Mouse (Mus musculus) ES-Bruce4 (cell line): ENCODE results near the gene Atp6v1fnb. TPM values are rescaled to one million over a fixed set of nuclear protein-coding genes. Genes with fewer than 3 reads are reported as not detected.

Experiments
- H3K27ac ChIP-seq: 2 replicates; pipeline ENCODE4 v1.5.1; 2012; ENCODE audit warnings: low read length, inconsistent platforms; ENCODE audit not compliant: insufficient read depth
- H3K27me3 ChIP-seq: 2 replicates; pipeline ENCODE4 v1.6.1; 2012; ENCODE audit warnings: mild to moderate bottlenecking, low read length, inconsistent platforms; ENCODE audit not compliant: control insufficient read depth, poor library complexity, insufficient read depth, severe bottlenecking
- H3K36me3 ChIP-seq: 2 replicates; pipeline ENCODE4 v1.6.1; 2012; ENCODE audit warnings: inconsistent platforms, mild to moderate bottlenecking, low read length, moderate library complexity; ENCODE audit not compliant: control insufficient read depth, poor library complexity, insufficient read depth, severe bottlenecking
- H3K4me1 ChIP-seq: one replicate; pipeline ENCODE4 v1.8.1; 2011; ENCODE audit warnings: low read length; ENCODE audit not compliant: control insufficient read depth, insufficient read depth
- H3K4me3 ChIP-seq: 2 replicates; pipeline ENCODE4 v1.5.1; 2011; ENCODE audit warnings: low read depth, mild to moderate bottlenecking, low read length
- H3K9ac ChIP-seq: 2 replicates; pipeline ENCODE4 v1.6.1; 2012; ENCODE audit warnings: low read depth, mild to moderate bottlenecking, inconsistent platforms; ENCODE audit not compliant: poor library complexity, severe bottlenecking
- H3K9me3 ChIP-seq: replicated peaks from 2 replicates; pipeline ENCODE4 v1.6.1; 2012; ENCODE audit warnings: mild to moderate bottlenecking, low read length, inconsistent platforms; ENCODE audit not compliant: control insufficient read depth, poor library complexity, insufficient read depth, severe bottlenecking
- CTCF ChIP-seq: IDR thresholded peaks from one replicate; pipeline ENCODE4 v1.8.1; 2011; ENCODE audit warnings: low read depth, low read length
- EP300 ChIP-seq: IDR thresholded peaks from 2 replicates; pipeline ENCODE4 v1.6.1; 2011; ENCODE audit warnings: low read depth, low read length; ENCODE audit not compliant: insufficient read depth
- POLR2A ChIP-seq: IDR thresholded peaks from one replicate; pipeline ENCODE4 v1.8.1; 2011; ENCODE audit warnings: low read length; ENCODE audit not compliant: insufficient read depth
- polyA plus RNA-seq: library from polyadenylated mRNA; stranded (reverse); fragments of >200 nt; gene quantifications from 2 replicates; pipeline ENCODE4 v1.2.4, GENCODE M21; 2011; ENCODE audit warnings: low read depth; ENCODE audit not compliant: missing spikeins, insufficient read depth, insufficient read length

The Atp6v1fnb gene
- polyA plus RNA-seq, 1 experiment, result 0.90 TPM

GRCm38 (mm10) chr6:29473941-29474691, 2.9 kb downstream of the Atp6v1fnb start:
- Histone ChIP-seq H3K27me3 (no peaks in the 10 kb centered on the region), H3K9me3 (no peaks in the 10 kb centered on the region), H3K9ac (peak overlapping the region; percentile 43), H3K27ac (no peak overlapping the region), H3K36me3 (peaks cover 4% of the 10 kb centered on the region; the same call in 1 of the 2 replicates), H3K4me3 (peak overlapping the region; percentile 64), H3K4me1 (no peaks in the 10 kb centered on the region)
- TF ChIP-seq EP300 (no peak), POLR2A (no peak), CTCF (no peak)

GRCm38 (mm10) chr6:29474736-29475135, 3.5 kb downstream of the Atp6v1fnb start:
- Histone ChIP-seq H3K4me3 (no peak overlapping the region), H3K9ac (0 out of 2 replicates have a peak overlapping the region, but pooled peaks have one; percentile 43), H3K27ac (no peak overlapping the region), H3K9me3 (no peaks in the 10 kb centered on the region), H3K36me3 (peaks cover 4% of the 10 kb centered on the region; the same call in 1 of the 2 replicates), H3K27me3 (no peaks in the 10 kb centered on the region), H3K4me1 (no peaks in the 10 kb centered on the region)
- TF ChIP-seq POLR2A, result no peak
- no peak for TF ChIP-seq CTCF
- TF ChIP-seq EP300, result no peak

GRCm38 (mm10) chr6:29482691-29483090, 11.5 kb downstream of the Atp6v1fnb start:
- H3K27me3 ChIP-seq, result no peaks in the 10 kb centered on the region
- H3K4me1 ChIP-seq, result no peaks in the 10 kb centered on the region
- no peaks in the 10 kb centered on the region for H3K9me3 ChIP-seq
- no peak overlapping the region for H3K9ac ChIP-seq
- no peaks in the 10 kb centered on the region for H3K36me3 ChIP-seq
- H3K27ac ChIP-seq, result no peak overlapping the region
- TF ChIP-seq POLR2A (no peak), CTCF (no peak), EP300 (no peak)
- no peak overlapping the region for H3K4me3 ChIP-seq

GRCm38 (mm10) chr6:29484716-29485559, 13.7 kb downstream of the Atp6v1fnb start:
- H3K9ac ChIP-seq, result no peak overlapping the region
- H3K4me3 ChIP-seq, result peak overlapping the region; percentile 24
- H3K9me3 ChIP-seq, result no peaks in the 10 kb centered on the region
- no peak overlapping the region for H3K27ac ChIP-seq
- no peaks in the 10 kb centered on the region for H3K4me1 ChIP-seq
- TF ChIP-seq POLR2A, result no peak
- TF ChIP-seq CTCF, result peak; percentile 81
- no peak for TF ChIP-seq EP300
- no peaks in the 10 kb centered on the region for H3K36me3 ChIP-seq
- H3K27me3 ChIP-seq, result no peaks in the 10 kb centered on the region

GRCm38 (mm10) chr6:29485951-29486350, 14.7 kb downstream of the Atp6v1fnb start:
- no peaks in the 10 kb centered on the region for H3K27me3 ChIP-seq
- TF ChIP-seq CTCF, result no peak
- TF ChIP-seq EP300, result no peak
- no peak for TF ChIP-seq POLR2A
- H3K4me1 ChIP-seq, result no peaks in the 10 kb centered on the region
- no peak overlapping the region for H3K4me3 ChIP-seq
- H3K36me3 ChIP-seq, result no peaks in the 10 kb centered on the region
- no peak overlapping the region for H3K27ac ChIP-seq
- no peak overlapping the region for H3K9ac ChIP-seq
- no peaks in the 10 kb centered on the region for H3K9me3 ChIP-seq

GRCm38 (mm10) chr6:29494101-29494500, 22.9 kb downstream of the Atp6v1fnb start:
- no peak for TF ChIP-seq CTCF
- TF ChIP-seq POLR2A, result no peak
- no peak for TF ChIP-seq EP300
- H3K9me3 ChIP-seq, result no peaks in the 10 kb centered on the region
- H3K9ac ChIP-seq, result no peak overlapping the region
- H3K36me3 ChIP-seq, result no peaks in the 10 kb centered on the region
- H3K4me1 ChIP-seq, result no peaks in the 10 kb centered on the region
- H3K27me3 ChIP-seq, result no peaks in the 10 kb centered on the region
- H3K4me3 ChIP-seq, result no peak overlapping the region
- no peak overlapping the region for H3K27ac ChIP-seq
